Mouse (Mus musculus): ENCODE data around the gene Arhgap9.
"Not testable (repeated sequence)": the region's sequence is repeated elsewhere in the genome, so short reads cannot be mapped to it uniquely, and the experiment has no call there.

Gene Arhgap9

GRCm38 (mm10) chr10:127291881-127292638 is 29.7 kb upstream of the Arhgap9 start:
- DNase-seq (ENCODE audit: low spot score in 2 of 2) = no peak

- DNase-seq (ENCODE audit: low spot score in 2 of 2) = no peak
Observed at GRCm38 (mm10) chr10:127292987-127293538, 28.7 kb upstream of the Arhgap9 start.

GRCm38 (mm10) chr10:127293590-127294113 is 28.1 kb upstream of the Arhgap9 start:
- DNase-seq (ENCODE audit: low spot score in 2 of 2) = no peak

- no peak for DNase-seq (ENCODE audit: low spot score in 2 of 2)
Observed at GRCm38 (mm10) chr10:127294895-127295510, 26.8 kb upstream of the Arhgap9 start.

DNA sequence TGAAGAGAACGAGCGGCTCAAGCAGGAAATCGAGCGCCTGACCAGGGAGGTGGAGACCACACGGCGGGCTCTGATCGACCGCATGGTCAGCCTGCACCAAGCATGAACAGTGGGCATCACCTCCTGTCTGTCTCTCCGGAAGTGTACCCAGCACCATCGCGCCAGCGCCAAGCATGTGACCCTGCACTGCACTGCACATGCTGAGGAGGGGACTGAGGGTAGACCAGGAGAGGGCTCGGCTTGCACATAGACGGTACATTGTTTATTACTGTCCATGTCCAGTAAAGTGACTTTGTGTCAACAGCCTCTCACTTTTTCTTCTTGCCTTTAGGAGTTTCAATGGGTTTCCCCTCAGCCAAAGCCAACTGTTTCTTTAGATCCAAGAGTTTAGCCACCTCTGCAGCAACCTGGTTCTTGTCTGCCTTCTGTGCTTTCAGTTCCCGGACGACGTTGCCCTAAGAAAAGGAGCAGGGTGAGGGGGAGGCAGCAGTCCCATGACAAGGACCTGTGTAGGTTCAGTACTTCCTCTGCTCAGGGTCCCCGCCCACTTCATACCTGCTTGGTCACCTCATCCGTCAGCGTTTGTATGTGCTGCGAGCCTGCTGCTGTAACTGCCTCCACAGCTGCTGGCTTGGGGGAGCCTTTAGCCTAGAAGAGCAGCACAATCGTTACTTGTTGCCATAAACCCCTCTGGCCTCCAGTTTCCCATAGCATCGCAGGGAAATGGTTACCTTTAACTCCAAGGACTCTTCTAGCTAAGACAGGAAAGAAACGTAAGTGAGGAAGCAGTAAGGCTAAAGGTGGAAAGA is 25.6 kb upstream of the Arhgap9 start:
- no peak for DNase-seq (ENCODE audit: low spot score in 2 of 2)

DNA sequence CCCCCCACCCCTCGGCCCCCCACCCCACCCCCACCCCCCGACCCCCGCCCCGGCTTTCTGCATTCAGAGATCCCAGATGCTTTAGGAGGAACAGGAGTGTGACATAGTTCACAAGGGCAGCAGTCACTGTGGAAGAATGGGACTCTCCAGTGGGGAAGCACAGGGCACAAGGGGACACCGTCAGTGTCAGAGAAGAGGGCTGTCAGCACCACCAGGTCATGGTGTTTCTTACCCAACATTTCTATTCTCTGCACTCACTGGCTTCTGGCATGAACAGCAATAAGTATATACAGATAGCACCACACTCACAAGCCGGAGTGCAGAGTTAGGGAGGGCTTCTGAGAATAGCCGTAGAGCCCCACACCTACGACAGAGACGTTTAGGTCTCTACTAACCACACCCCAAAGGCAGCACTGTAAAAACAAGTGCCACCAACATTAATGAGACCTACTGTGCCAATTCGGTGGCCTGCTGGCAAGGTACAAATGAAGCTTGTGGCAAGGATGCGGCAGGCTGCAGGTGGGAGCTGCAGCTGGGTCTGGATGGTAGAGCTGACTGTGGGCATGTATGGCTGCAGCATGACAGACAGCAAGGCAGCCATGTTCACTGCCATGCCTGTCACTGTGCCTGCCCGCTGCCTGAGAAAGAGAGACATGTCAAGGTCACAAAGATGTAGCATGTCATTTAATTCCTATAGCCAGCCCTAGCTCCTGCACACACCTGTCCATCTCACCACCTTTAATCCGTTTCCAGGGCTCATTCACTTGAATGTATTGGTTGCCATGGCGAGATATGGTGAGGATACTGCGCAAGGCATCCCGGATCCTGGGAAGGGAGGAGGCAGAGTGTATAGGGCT is 24.5 kb upstream of the Arhgap9 start:
- DNase-seq (ENCODE audit: low spot score in 2 of 2) = no peak

GRCm38 (mm10) chr10:127300361-127300760 is 21.4 kb upstream of the Arhgap9 start:
- DNase-seq (ENCODE audit: low spot score in 2 of 2) = no peak

DNA sequence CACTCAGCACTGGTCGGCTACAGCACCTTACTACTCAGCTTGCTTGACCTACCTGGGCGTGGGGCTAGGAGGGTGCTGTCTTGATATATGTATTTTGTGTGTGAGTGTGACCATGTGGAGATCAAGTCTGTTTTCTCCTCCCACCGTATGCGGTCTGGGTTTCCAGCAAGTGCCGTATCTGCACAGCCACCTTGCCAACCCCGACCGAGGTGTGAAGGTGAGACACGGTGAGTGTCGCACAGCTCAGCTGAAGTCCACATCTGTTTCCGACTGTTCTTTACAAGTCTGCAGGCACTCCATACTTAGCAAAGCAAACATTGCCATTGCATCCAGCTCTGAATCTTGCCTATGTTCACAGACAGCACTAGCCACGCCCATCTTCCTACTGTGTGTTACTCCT is 18.6 kb upstream of the Arhgap9 start:
- DNase-seq (ENCODE audit: low spot score in 2 of 2) = no peak

DNA sequence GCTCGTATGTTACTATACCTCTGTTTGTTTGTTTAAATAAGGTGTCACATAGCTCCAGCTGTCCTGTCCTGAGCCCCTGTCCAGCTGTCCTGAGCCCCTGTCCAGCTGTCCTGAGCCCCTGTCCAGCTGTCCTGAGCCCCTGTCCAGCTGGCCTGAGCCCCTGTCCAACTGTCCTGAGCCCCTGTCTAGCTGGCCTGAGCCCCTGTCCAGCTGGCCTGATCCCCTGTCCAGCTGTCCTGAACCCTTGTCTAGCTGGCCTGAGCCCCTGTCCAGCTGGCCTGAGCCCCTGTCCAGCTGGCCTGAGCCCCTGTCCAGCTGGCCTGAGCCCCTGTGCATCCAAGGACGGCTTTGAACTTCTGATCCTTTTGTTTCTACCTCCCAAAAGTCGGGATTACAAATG is 12.6 kb upstream of the Arhgap9 start:
- not testable (repeated sequence) for DNase-seq (ENCODE audit: low spot score in 2 of 2)

DNA sequence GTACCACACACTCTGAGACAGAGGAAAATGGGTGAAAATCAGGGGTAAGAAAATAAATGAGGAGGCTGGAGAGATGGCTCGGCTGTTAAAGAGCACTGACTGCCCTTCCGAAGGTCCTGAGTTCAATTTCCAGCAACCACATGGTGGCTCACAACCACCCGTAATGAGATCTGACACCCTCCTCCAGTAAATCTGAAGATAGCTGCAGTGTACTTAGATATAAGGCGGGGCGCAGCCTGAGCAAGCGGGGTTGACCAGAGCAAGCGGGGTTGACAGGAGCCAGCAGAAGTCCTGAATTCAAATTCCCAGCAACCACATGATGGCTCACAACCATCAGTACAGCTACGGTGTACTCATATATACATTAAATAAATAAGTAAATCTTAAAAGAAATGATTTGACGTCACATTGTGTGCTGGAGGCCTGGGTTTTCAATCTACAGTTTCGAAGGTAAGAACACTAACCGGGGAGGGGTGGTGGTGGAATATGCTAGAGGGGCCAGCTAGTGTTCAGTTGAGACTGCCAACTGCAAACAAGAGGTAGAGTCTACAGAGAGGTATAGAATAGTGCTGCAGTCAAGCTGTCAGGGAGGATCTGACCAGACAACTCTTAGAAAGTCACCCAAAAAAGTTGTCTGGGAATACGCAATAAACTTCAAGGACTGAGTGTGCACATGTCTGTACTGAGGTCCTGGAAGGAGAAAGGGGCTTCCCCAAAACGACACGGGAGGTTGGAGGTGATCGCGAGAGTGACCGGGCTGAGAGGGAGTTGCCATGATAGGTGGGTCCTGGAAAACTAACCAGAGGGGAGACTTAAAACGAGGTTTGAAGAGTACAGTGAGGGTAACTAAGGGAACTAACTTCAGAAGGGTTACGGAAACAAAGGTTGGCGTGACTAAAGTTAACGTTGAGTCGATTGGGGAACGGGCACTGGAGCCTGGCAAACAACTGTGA is 11.0 kb upstream of the Arhgap9 start:
- DNase-seq (ENCODE audit: low spot score in 2 of 2) = no peak

DNA sequence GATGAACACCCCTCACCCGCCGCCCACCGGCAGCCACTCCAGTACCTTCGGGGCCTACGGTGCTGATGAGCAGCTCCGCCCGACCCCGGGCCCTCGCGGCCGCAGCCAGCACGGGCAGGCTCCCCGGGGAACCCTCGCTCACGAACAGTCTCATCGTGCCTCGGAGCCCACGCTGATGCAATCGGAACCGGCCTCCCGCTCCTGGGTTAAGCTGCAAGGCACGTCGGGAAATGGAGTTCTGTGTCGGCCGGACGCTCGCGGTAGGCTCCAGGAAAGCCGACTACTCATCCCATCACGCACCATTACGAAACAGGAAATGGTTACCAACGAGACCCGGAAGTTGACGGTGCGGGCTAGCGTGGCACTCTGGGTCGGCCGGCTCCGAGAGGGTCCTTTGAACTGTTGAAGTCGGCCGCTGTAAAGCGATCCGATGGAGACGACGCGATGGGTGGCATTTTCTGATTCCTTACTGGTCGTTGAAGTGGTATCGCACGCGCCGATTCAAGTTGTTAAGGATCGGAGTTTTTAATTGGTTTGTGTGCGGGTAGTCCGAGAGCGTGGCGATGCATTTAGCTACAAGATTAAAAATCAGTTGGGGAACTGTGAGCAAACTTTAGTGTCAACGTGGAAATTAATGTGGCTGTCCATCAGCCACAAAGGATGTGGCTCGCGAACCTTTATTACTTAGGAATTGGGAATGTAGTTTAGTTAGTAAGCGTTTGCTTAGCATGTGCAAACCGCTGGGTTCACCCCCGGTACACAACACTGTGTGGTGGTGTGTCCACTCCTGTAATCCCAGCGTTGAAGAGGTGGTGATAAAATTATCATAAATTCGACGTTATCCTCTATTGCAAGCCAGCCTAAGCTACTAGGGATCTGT is 10.0 kb upstream of the Arhgap9 start, which contains the start of gene Mars:
Gene Mars (minus strand): TSS at position 311 of the 880 bp plus-strand sequence.
- peak; percentile 94 to 97 for DNase-seq (ENCODE audit: low spot score in 2 of 2)

DNA sequence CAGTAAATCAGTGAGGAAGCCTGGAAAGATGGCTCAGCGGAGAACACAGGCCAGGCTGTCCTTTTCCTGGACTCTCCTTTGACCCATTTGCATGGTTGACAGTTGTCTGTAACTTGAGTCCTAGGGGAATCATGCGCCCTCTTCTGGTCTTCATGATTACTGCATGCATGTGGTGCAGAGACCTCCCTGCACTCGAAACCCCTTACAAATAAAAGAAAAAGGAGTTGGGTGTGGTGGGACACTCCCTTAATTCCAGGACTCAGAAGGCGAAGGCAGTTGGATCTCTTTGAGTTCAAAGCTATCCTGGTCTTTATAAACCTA is 9.4 kb upstream of the Arhgap9 start:
- peak; percentile 75 to 80 for DNase-seq (ENCODE audit: low spot score in 2 of 2)

- DNase-seq (ENCODE audit: low spot score in 2 of 2) = no peak
Observed at GRCm38 (mm10) chr10:127312858-127313257, 8.9 kb upstream of the Arhgap9 start.

DNA sequence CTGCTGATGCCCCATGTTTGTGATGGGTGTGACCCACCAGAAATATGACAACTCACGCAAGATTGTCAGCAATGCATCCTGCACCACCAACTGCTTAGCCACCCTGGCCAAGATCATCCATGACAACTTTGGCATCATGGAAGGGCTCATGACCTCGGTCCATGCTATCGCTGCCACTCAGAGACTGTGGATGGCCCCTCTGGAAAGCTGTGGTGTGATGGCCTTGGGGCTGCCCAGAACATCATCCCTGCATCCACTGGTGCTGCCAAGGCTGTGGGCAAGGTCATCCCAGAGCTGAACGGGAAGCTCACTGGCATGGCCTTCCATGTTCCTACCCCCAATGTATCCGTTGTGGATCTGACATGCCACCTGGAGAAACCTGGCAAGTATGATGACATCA is 8.2 kb upstream of the Arhgap9 start:
- not testable (repeated sequence) for DNase-seq (ENCODE audit: low spot score in 2 of 2)

DNA sequence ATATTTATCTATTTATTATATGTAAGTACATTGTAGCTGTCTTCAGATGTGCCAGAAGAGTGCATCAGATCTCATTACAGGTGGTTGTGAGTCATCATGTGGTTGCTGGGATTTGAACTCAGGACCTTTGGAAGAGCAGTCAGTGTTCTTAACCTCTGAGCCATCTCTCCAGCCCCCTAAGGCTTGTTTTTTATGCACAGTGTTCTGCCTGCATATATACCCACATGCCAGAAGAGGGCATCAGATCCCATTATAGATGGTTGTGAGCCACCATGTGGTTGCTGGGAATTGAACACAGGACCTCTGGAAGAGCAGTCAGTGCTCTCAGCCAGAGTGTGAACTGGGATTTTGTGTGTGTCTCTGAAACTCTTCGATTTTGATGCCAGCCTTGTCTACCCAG is 6.8 kb upstream of the Arhgap9 start:
- not testable (repeated sequence) for DNase-seq (ENCODE audit: low spot score in 2 of 2)

GRCm38 (mm10) chr10:127317277-127317676 is 4.5 kb upstream of the Arhgap9 start:
- no peak for DNase-seq (ENCODE audit: low spot score in 2 of 2)

DNA sequence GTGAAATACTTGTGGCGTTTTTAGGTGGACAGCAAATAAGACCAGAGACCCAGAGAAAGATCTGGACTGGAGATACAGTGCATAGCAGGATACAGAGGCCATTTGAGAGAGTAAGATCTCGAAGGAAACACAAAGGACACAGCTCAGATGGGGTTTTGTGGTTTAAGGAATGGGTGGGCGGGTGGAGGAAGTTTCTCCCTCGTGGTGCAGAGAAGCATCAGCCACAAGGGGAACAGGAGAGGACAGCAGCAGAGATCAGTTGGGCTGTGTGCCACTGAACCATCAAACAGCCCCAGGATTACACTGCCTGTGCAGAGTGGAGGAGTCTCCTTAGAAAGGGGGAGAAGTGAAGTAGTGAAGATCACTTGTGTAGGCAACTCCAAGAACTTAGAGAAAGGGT is 3.8 kb upstream of the Arhgap9 start:
- no peak for DNase-seq (ENCODE audit: low spot score in 2 of 2)

DNA sequence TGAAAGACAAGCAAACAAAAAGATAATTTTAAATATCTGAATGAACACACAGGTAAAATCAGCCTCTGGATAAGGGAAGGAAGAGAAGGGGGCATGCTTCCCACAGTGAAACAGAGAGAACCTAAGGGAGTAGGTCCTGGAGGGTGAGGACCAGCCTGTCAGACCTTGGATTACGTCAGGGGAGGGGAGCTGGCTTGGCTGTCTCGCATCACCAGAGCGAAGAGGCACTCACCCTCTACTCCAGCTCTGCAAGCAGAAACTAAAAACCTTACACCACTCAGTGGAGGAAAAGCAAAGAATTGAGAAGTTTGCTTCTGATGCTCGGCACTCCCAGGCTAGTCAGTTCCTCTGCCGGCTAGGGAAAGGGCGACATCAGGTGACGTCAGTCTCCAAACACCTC is 1.8 kb upstream of the Arhgap9 start:
- DNase-seq (ENCODE audit: low spot score in 2 of 2) = no peak

DNA sequence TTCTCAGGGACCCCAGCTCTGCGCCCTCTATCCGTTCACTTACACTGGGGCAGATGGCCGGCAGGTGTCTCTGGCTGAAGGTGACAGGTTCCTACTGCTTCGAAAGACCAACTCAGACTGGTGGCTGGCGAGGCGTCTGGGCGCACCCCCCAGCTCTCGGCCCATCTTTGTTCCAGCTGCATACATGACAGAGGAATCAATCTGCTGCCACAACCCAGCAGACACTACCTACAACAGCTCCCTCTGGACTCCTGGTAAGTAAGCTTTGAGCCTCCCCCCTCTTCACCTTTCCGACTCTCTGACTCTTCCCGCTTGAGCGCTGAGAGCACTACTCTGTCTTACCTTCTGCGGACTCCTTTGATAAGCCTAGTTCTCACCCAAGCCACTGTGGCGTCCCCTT is 414 bp downstream of the Arhgap9 start:
- DNase-seq (ENCODE audit: low spot score in 2 of 2) = no peak

Measured in frontal cortex, postnatal 36 days (tissue).